Mouse (Mus musculus): ENCODE data around the gene S100a2. TPM values are rescaled to one million over a fixed set of nuclear protein-coding genes. Genes with fewer than 3 reads are reported as not detected.

S100a2 gene
- polyA plus RNA-seq, 1 experiment: not detected

- Histone ChIP-seq H3K4me1 (ENCODE audit: control insufficient read depth, insufficient read depth, low read length) (peaks cover 6% of the 10 kb centered on the region), H3K4me3 (replicated peaks; ENCODE audit: control insufficient read depth, low read depth, low read length) (no peak overlapping the region), H3K27ac (ENCODE audit: control insufficient read depth, insufficient read depth, low read depth, low read length, poor library complexity) (no peak overlapping the region)
- WGBS: 71% methylated on average over 2 of the region's 2 CpGs
- TF ChIP-seq POLR2A (IDR thresholded peaks at IDR 0.05; ENCODE audit: borderline replicate concordance, control insufficient read depth, low read depth, low read length) (no peak), CTCF (IDR thresholded peaks at IDR 0.05; ENCODE audit: control insufficient read depth, insufficient read depth, low read length) (no peak)
Observed at GRCm38 (mm10) chr3:90605736-90606135, 15.7 kb downstream of the S100a2 start.

- TF ChIP-seq POLR2A (IDR thresholded peaks at IDR 0.05; ENCODE audit: borderline replicate concordance, control insufficient read depth, low read depth, low read length) (no peak), CTCF (IDR thresholded peaks at IDR 0.05; ENCODE audit: control insufficient read depth, insufficient read depth, low read length) (no peak)
- Histone ChIP-seq H3K4me1 (ENCODE audit: control insufficient read depth, insufficient read depth, low read length) (peaks cover 6% of the 10 kb centered on the region), H3K27ac (ENCODE audit: control insufficient read depth, insufficient read depth, low read depth, low read length, poor library complexity) (no peak overlapping the region), H3K4me3 (replicated peaks; ENCODE audit: control insufficient read depth, low read depth, low read length) (no peak overlapping the region)
- WGBS: 86% methylated on average over 6 of the region's 6 CpGs
Observed at GRCm38 (mm10) chr3:90606185-90606584, 16.1 kb downstream of the S100a2 start.

- Histone ChIP-seq H3K4me3 (replicated peaks; ENCODE audit: control insufficient read depth, low read depth, low read length) (no peak overlapping the region), H3K27ac (ENCODE audit: control insufficient read depth, insufficient read depth, low read depth, low read length, poor library complexity) (no peak overlapping the region), H3K4me1 (ENCODE audit: control insufficient read depth, insufficient read depth, low read length) (peaks cover 6% of the 10 kb centered on the region)
- 82% methylated on average over 3 of the region's 3 CpGs for WGBS
- no peak for TF ChIP-seq POLR2A (IDR thresholded peaks at IDR 0.05; ENCODE audit: borderline replicate concordance, control insufficient read depth, low read depth, low read length)
- no peak for TF ChIP-seq CTCF (IDR thresholded peaks at IDR 0.05; ENCODE audit: control insufficient read depth, insufficient read depth, low read length)
Observed at GRCm38 (mm10) chr3:90607361-90607760, 17.3 kb downstream of the S100a2 start.

GRCm38 (mm10) chr3:90608223-90608622 is 18.2 kb downstream of the S100a2 start, which contains the start of gene S100a5:
Gene S100a5 (plus strand): TSS chr3:90608523.
- WGBS: 52% methylated on average over 3 of the region's 3 CpGs
- H3K4me1 ChIP-seq (ENCODE audit: control insufficient read depth, insufficient read depth, low read length): peaks cover 6% of the 10 kb centered on the region

GRCm38 (mm10) chr3:90609102-90609501 is 19.1 kb downstream of the S100a2 start:
- Histone ChIP-seq H3K27ac (ENCODE audit: control insufficient read depth, insufficient read depth, low read depth, low read length, poor library complexity) (no peak overlapping the region), H3K4me3 (replicated peaks; ENCODE audit: control insufficient read depth, low read depth, low read length) (no peak overlapping the region), H3K4me1 (ENCODE audit: control insufficient read depth, insufficient read depth, low read length) (peaks cover 4% of the 10 kb centered on the region)
- TF ChIP-seq POLR2A (IDR thresholded peaks at IDR 0.05; ENCODE audit: borderline replicate concordance, control insufficient read depth, low read depth, low read length) (no peak), CTCF (IDR thresholded peaks at IDR 0.05; ENCODE audit: control insufficient read depth, insufficient read depth, low read length) (no peak)

More at GRCm38 (mm10) chr3:90608223-90608622, 18.2 kb downstream of the S100a2 start, which contains the start of gene S100a5:
- H3K27ac ChIP-seq (ENCODE audit: control insufficient read depth, insufficient read depth, low read depth, low read length, poor library complexity): no peak within 1 kb of the TSS
- TF ChIP-seq POLR2A (IDR thresholded peaks at IDR 0.05; ENCODE audit: borderline replicate concordance, control insufficient read depth, low read depth, low read length) (no peak), CTCF (IDR thresholded peaks at IDR 0.05; ENCODE audit: control insufficient read depth, insufficient read depth, low read length) (no peak)
- H3K4me3 ChIP-seq (replicated peaks; ENCODE audit: control insufficient read depth, low read depth, low read length): no peak within 1 kb of the TSS

GRCm38 (mm10) chr3:90611494-90611893 is 21.4 kb downstream of the S100a2 start:
- Histone ChIP-seq H3K4me3 (replicated peaks; ENCODE audit: control insufficient read depth, low read depth, low read length) (no peak overlapping the region), H3K4me1 (ENCODE audit: control insufficient read depth, insufficient read depth, low read length) (peaks cover 5% of the 10 kb centered on the region), H3K27ac (ENCODE audit: control insufficient read depth, insufficient read depth, low read depth, low read length, poor library complexity) (peak overlapping the region; percentile 72)
- no peak for TF ChIP-seq POLR2A (IDR thresholded peaks at IDR 0.05; ENCODE audit: borderline replicate concordance, control insufficient read depth, low read depth, low read length)
- no peak for TF ChIP-seq CTCF (IDR thresholded peaks at IDR 0.05; ENCODE audit: control insufficient read depth, insufficient read depth, low read length)
- 84% methylated on average over 3 of the region's 3 CpGs for WGBS

GRCm38 (mm10) chr3:90612061-90612460 is 22.0 kb downstream of the S100a2 start:
- no peak for TF ChIP-seq POLR2A (IDR thresholded peaks at IDR 0.05; ENCODE audit: borderline replicate concordance, control insufficient read depth, low read depth, low read length)
- TF ChIP-seq CTCF (IDR thresholded peaks at IDR 0.05; ENCODE audit: control insufficient read depth, insufficient read depth, low read length): no peak
- 16% methylated on average over 4 of the region's 4 CpGs for WGBS
- Histone ChIP-seq H3K4me1 (ENCODE audit: control insufficient read depth, insufficient read depth, low read length) (peaks cover 5% of the 10 kb centered on the region), H3K4me3 (replicated peaks; ENCODE audit: control insufficient read depth, low read depth, low read length) (no peak overlapping the region), H3K27ac (ENCODE audit: control insufficient read depth, insufficient read depth, low read depth, low read length, poor library complexity) (peak overlapping the region; percentile 72)

- WGBS: 9% methylated on average over 23 of the region's 23 CpGs
- TF ChIP-seq POLR2A (IDR thresholded peaks at IDR 0.05; ENCODE audit: borderline replicate concordance, control insufficient read depth, low read depth, low read length) (peak; percentile 64; the same call in 1 of the 2 replicates), CTCF (IDR thresholded peaks at IDR 0.05; ENCODE audit: control insufficient read depth, insufficient read depth, low read length) (peak; percentile 97)
- peak within 1 kb of the TSS; percentile 72 for H3K27ac ChIP-seq (ENCODE audit: control insufficient read depth, insufficient read depth, low read depth, low read length, poor library complexity)
- peaks cover 5% of the 10 kb centered on the region for H3K4me1 ChIP-seq (ENCODE audit: control insufficient read depth, insufficient read depth, low read length)
- peak within 1 kb of the TSS; percentile 75 for H3K4me3 ChIP-seq (replicated peaks; ENCODE audit: control insufficient read depth, low read depth, low read length)
Observed at GRCm38 (mm10) chr3:90612728-90613291, 22.8 kb downstream of the S100a2 start, which contains the start of gene S100a6. Gene S100a6 (plus strand): TSS chr3:90612882.

Measured in bone marrow, adult 2 months (tissue).